Mouse (Mus musculus) small intestine, adult 2 months (tissue): Measurements from ENCODE around the gene Adat3.

ENCODE experiments used
- CTCF ChIP-seq: fragments of 200-500 bp; IDR thresholded peaks from 2 replicates; pipeline ENCODE4 v1.5.1; 2012; ENCODE audit warnings: low read depth, mild to moderate bottlenecking, control low read depth, inconsistent platforms, low read length, moderate library complexity, mixed read lengths; ENCODE audit not compliant: insufficient replicate concordance, insufficient read length; ENCODE audit errors: extremely low read depth
- POLR2A ChIP-seq: fragments of 200-500 bp; IDR thresholded peaks from 2 replicates; pipeline ENCODE4 v1.6.1; 2012; ENCODE audit warnings: low read depth, mild to moderate bottlenecking, control low read depth, inconsistent platforms, low read length, moderate library complexity

DNA sequence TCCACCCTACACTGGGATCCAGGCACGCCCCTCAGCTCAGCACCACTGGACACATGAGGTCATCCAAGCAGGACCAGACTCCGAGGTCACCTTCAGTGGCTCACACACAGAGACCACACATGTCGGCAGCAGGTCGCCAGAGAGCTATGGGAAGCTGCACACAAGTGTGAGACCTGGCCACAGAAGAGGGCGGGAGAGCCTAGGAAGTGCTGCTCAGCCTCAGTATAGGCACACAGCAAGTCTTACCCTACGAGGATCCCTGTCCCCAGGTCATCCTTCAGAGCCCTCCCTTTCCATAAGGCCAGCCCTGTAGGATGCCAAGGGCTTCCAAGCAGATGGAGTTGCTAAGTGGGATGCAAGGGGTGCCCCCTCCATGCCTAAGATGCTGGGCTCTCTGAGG, 48.7 kb upstream of the Adat3 start:
- TF ChIP-seq CTCF (no peak), POLR2A (no peak)
